Mouse (Mus musculus): ENCODE results near the gene Nmb. TPM values are rescaled to one million over a fixed set of nuclear protein-coding genes. Genes with fewer than 3 reads are reported as not detected.

The Nmb gene
- polyA plus RNA-seq, 1 experiment from 2014 or later = 5.1 TPM

DNA sequence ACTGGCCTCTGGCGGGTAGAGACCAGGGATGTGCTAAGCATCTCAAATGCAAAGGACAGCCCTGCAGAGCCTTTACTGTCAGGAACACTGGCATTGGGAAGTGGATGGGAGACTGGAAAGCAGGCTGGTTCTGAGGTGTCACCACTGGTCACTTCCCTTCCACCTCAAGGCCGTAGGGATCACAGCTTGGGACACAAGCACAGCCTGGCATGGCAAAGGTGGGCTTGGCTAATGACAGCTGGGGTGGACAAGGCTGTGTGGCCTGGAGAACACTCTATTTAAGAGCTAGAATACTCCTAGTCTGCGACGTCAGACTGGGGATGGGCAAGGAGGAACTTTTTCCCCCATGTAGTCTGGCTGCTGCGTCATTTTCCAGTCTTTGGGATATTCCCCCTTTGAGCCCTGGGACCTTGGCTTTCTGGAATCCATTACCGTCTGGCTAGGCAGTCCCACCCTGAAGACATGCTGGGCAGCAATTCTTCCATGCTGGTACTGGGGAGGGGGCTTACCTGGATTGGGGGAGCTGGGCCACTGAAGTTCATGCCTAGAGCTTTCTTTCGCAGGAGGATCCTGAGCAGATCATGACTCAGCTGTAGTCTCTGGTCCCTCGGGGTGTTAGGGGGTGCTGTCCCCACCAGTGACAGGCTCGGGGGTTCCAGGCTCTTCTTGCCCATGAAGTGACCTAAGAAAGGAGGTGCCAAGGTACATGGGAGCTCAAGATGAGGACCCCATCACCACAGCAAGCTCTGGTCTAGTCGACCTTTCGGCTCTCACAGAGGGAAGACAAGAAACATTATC is 1.1 kb downstream of the Nmb start:
- ATAC-seq (ENCODE audit: insufficient read depth, low FRiP score, low TSS enrichment) (no peak), DNase-seq (ENCODE audit: low spot score) (no peak)
- H3K36me3 ChIP-seq (ENCODE audit: control insufficient read depth, insufficient read depth, low read length) = no peaks in the 10 kb centered on the region; the same call in 1 of the 2 replicates
- 90% methylated on average over 11 of the region's 11 CpGs for whole genome bisulfite sequencing
- H3K27ac ChIP-seq (ENCODE audit: low read depth, low read length) = no peak overlapping the region
- no peak overlapping the region for H3K4me3 ChIP-seq (ENCODE audit: low read depth, low read length)
- H3K4me1 ChIP-seq (ENCODE audit: control insufficient read depth, insufficient read depth, low read length) = peaks cover 6% of the 10 kb centered on the region; the same call in 1 of the 2 replicates
- peak overlapping the region; percentile 89; the same call in 1 of the 2 replicates for H3K4me2 ChIP-seq (ENCODE audit: low read depth)
- H3K9me3 ChIP-seq (ENCODE audit: control insufficient read depth, low read length) = no peaks in the 10 kb centered on the region
- H3K9ac ChIP-seq (ENCODE audit: low read length) = no peak overlapping the region
- no peaks in the 10 kb centered on the region for H3K27me3 ChIP-seq (ENCODE audit: control insufficient read depth, insufficient read depth, low read length)

DNA sequence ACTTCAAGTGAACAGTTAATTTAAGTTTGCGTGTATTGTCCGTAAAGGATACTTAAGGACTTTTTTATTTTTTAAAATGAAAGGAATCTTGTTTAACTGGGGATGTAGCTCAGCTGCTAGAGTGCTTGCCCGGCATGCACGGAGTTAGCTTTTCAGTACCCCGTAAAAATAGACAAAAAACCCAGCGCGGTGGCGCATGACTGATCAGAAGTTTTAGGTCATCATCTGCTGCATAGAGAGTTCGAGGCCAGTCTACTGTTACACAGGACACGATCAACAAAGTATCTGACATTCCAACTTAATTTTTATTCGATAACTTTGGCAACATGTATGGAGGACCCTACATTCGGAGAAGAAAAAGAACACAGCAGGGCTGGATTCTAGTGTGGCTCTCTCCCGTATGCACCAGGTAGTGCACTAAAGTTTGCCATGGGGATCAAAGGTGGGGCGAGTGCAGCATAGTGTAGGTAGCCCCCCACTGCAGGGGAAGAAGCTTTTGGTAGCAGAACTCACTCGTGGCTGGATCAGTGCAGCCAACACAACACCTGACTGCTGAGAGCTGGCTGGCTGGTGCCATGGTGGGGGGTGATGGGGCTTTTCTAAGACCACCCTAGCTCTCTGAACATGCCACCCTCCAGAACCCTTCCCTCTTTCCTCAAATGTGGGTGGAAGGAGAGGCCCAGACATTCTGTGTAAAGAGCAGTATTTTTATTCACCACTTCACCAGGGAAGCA is 3.2 kb downstream of the Nmb start:
- no peaks in the 10 kb centered on the region for H3K27me3 ChIP-seq (ENCODE audit: control insufficient read depth, insufficient read depth, low read length)
- no peaks in the 10 kb centered on the region for H3K9me3 ChIP-seq (ENCODE audit: control insufficient read depth, low read length)
- 32% methylated on average over 15 of the region's 15 CpGs for WGBS
- H3K9ac ChIP-seq (ENCODE audit: low read length) = peak overlapping the region; percentile 77
- H3K4me2 ChIP-seq (ENCODE audit: low read depth) = peak overlapping the region; percentile 91
- no peak overlapping the region for H3K27ac ChIP-seq (ENCODE audit: low read depth, low read length)
- no peak for DNase-seq (ENCODE audit: low spot score)
- peak overlapping the region; percentile 77 for H3K4me3 ChIP-seq (ENCODE audit: low read depth, low read length)
- no peak for ATAC-seq (ENCODE audit: insufficient read depth, low FRiP score, low TSS enrichment)
- peaks cover 6% of the 10 kb centered on the region; the same call in 1 of the 2 replicates for H3K4me1 ChIP-seq (ENCODE audit: control insufficient read depth, insufficient read depth, low read length)
- H3K36me3 ChIP-seq (ENCODE audit: control insufficient read depth, insufficient read depth, low read length) = peaks cover 5% of the 10 kb centered on the region; the same call in 1 of the 2 replicates

DNA sequence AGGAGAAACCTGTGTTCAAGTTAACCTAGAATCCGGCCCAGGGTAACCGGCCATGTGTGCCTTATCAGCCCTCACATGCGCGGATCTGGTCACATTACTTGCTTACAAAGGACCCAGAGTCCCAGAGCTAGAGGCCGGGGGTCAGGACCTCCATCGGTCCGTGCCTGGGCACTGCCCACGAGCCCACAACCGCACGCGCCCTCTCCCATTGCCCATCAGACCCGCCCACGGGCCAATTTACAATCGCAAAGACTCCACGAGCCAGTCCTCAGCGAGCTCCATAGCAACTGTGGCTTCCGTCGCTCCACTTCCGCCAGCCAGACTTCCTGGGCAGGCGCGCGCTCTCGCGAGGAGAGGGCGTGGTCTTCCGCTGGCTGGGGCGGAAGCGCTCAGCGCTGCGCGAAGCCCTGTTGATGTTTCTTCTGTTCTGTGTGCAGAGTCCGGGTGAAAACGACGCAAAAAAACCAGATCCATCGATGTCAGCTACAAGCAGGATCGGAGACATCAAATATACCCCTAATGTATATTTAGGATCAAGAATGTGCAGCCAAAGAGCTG is 3.9 kb downstream of the Nmb start, which contains the start of gene Wdr73:
Wdr73 (minus strand) TSS at position 326 of the 558 bp plus-strand sequence.
- Histone ChIP-seq H3K36me3 (ENCODE audit: control insufficient read depth, insufficient read depth, low read length) (peaks cover 5% of the 10 kb centered on the region; the same call in 1 of the 2 replicates), H3K4me2 (ENCODE audit: low read depth) (peak within 1 kb of the TSS; percentile 91), H3K4me1 (ENCODE audit: control insufficient read depth, insufficient read depth, low read length) (peaks cover 6% of the 10 kb centered on the region; the same call in 1 of the 2 replicates), H3K9ac (ENCODE audit: low read length) (peak within 1 kb of the TSS; percentile 77), H3K4me3 (ENCODE audit: low read depth, low read length) (peak within 1 kb of the TSS; percentile 77), H3K27me3 (ENCODE audit: control insufficient read depth, insufficient read depth, low read length) (no peaks in the 10 kb centered on the region), H3K9me3 (ENCODE audit: control insufficient read depth, low read length) (no peaks in the 10 kb centered on the region), H3K27ac (ENCODE audit: low read depth, low read length) (0 out of 2 replicates have a peak within 1 kb of the TSS, but pooled peaks have one; percentile 20)
- WGBS = under 1% methylated on average over 36 of the region's 36 CpGs
- ATAC-seq (ENCODE audit: insufficient read depth, low FRiP score, low TSS enrichment) = peak; percentile 93
- peak; percentile 94 for DNase-seq (ENCODE audit: low spot score)

DNA sequence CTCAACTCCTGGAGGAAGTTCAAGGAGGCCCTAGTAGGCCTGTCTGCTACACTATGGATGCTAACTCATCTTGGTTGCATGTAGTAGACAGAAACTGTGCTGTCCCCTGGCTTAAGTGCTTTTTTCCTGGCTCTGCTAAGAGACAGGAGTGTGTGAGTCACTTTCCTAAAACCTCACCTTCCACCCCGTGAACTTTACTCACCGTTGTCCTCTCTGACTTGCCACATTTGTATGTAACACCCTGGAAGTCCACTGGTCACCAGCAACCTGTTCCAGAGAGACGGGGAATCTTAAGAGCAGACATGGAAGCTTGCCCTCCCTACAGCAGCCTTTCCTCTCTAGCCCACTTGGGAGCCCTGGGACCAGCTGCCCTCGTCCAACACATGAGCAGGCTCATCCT is 7.2 kb downstream of the Nmb start:
- Histone ChIP-seq H3K4me2 (ENCODE audit: low read depth) (no peak overlapping the region), H3K27me3 (ENCODE audit: control insufficient read depth, insufficient read depth, low read length) (no peaks in the 10 kb centered on the region), H3K4me1 (ENCODE audit: control insufficient read depth, insufficient read depth, low read length) (peaks cover 3% of the 10 kb centered on the region; the same call in 1 of the 2 replicates), H3K27ac (ENCODE audit: low read depth, low read length) (no peak overlapping the region), H3K9me3 (ENCODE audit: control insufficient read depth, low read length) (no peaks in the 10 kb centered on the region), H3K36me3 (ENCODE audit: control insufficient read depth, insufficient read depth, low read length) (peaks cover 15% of the 10 kb centered on the region), H3K9ac (ENCODE audit: low read length) (no peak overlapping the region), H3K4me3 (ENCODE audit: low read depth, low read length) (no peak overlapping the region)
- no peak for DNase-seq (ENCODE audit: low spot score)
- WGBS = 93% methylated on average over 4 of the region's 4 CpGs
- no peak for ATAC-seq (ENCODE audit: insufficient read depth, low FRiP score, low TSS enrichment)

DNA sequence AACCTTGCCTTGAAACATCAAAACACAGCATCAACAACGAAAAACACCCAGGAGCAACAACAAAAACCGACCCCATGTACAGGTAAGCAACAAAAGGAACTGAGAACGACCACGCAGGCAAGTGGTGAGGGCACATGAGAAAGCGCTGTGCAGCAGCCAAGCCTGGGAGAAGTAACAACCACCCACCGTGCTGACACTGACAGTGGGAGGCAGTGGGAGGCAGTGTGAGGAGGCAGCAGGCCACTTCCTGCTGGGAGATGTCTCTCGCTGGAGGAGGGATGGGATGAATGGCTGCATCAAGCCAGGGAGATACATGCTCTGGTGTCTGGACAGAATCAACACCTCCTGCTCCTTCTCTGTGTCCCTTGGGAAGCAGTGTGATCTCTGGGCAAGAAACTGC is 7.7 kb downstream of the Nmb start:
- no peak for ATAC-seq (ENCODE audit: insufficient read depth, low FRiP score, low TSS enrichment)
- Histone ChIP-seq H3K4me1 (ENCODE audit: control insufficient read depth, insufficient read depth, low read length) (peaks cover 3% of the 10 kb centered on the region; the same call in 1 of the 2 replicates), H3K9me3 (ENCODE audit: control insufficient read depth, low read length) (no peaks in the 10 kb centered on the region), H3K27me3 (ENCODE audit: control insufficient read depth, insufficient read depth, low read length) (no peaks in the 10 kb centered on the region), H3K36me3 (ENCODE audit: control insufficient read depth, insufficient read depth, low read length) (peaks cover 19% of the 10 kb centered on the region), H3K27ac (ENCODE audit: low read depth, low read length) (no peak overlapping the region), H3K4me2 (ENCODE audit: low read depth) (no peak overlapping the region), H3K9ac (ENCODE audit: low read length) (no peak overlapping the region), H3K4me3 (ENCODE audit: low read depth, low read length) (no peak overlapping the region)
- no peak for DNase-seq (ENCODE audit: low spot score)
- 91% methylated on average over 7 of the region's 7 CpGs for WGBS

DNA sequence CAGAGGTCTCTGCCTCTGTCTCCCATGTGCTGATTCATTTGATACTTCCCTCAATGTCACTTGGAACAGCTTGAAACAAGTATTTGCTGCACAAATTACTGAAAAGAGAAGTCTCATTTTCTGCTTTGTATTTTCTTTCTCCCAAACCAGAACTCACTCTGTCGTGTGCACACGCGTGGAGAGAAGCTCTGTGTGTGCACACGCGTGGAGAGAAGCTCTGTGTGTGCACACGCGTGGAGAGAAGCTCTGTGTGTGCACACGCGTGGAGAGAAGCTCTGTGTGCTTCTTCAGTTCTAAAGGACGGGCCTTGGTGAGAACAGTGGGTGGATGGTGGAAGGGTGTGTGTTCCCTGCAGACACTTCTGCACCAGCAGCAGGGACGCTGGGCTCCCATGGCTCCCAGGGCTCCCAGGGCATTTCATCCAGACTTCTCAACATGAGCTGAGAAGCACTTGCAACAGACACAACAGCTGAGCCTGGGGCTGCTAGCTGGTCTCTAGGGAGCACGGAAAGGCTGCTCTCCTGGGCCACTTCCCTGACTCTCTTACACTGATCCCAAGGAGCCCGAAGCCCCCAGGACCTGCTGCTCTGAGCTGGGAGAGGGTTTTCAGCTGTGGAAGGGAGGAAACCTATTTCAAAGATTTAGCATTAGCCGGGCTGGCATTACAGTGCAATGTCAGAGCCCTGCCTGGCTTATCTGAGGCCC is 9.9 kb downstream of the Nmb start:
- Histone ChIP-seq H3K9ac (ENCODE audit: low read length) (no peak overlapping the region), H3K36me3 (ENCODE audit: control insufficient read depth, insufficient read depth, low read length) (peaks cover 22% of the 10 kb centered on the region)

DNA sequence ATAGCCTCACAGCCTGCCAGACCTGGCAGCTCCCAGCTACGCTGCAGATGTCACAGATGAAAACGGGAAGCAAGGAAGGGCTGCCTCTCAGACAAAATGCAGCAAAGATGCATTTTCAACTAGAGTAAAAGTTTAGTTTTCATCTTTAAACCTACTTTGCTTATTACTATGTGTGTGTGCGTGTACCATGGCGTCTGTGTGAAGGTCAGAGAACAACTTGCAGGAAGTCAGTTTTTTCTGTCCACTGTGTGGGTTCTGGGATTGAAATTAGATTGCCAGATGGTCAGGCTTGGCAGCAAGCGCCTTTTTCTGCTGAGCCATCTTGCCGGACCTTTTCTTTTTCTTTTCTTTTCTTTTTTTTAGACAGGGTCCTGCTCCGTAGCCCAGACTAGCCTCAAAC is 10.7 kb downstream of the Nmb start:
- Histone ChIP-seq H3K27ac (ENCODE audit: low read depth, low read length) (no peak overlapping the region), H3K27me3 (ENCODE audit: control insufficient read depth, insufficient read depth, low read length) (no peaks in the 10 kb centered on the region), H3K9ac (ENCODE audit: low read length) (no peak overlapping the region), H3K9me3 (ENCODE audit: control insufficient read depth, low read length) (no peaks in the 10 kb centered on the region), H3K4me1 (ENCODE audit: control insufficient read depth, insufficient read depth, low read length) (peaks cover 3% of the 10 kb centered on the region; the same call in 1 of the 2 replicates), H3K4me3 (ENCODE audit: low read depth, low read length) (no peak overlapping the region), H3K4me2 (ENCODE audit: low read depth) (no peak overlapping the region), H3K36me3 (ENCODE audit: control insufficient read depth, insufficient read depth, low read length) (peaks cover 22% of the 10 kb centered on the region)
- no peak for DNase-seq (ENCODE audit: low spot score)
- no peak for ATAC-seq (ENCODE audit: insufficient read depth, low FRiP score, low TSS enrichment)
- 89% methylated on average over 7 of the region's 7 CpGs for WGBS

More for the DNA sequence above, 9.9 kb downstream of the Nmb start:
- no peak overlapping the region for H3K27ac ChIP-seq (ENCODE audit: low read depth, low read length)
- no peaks in the 10 kb centered on the region for H3K9me3 ChIP-seq (ENCODE audit: control insufficient read depth, low read length)
- no peak overlapping the region for H3K4me2 ChIP-seq (ENCODE audit: low read depth)
- no peaks in the 10 kb centered on the region for H3K27me3 ChIP-seq (ENCODE audit: control insufficient read depth, insufficient read depth, low read length)
- 94% methylated on average over 14 of the region's 14 CpGs for WGBS
- DNase-seq (ENCODE audit: low spot score) (no peak), ATAC-seq (ENCODE audit: insufficient read depth, low FRiP score, low TSS enrichment) (no peak)
- no peak overlapping the region for H3K4me3 ChIP-seq (ENCODE audit: low read depth, low read length)
- H3K4me1 ChIP-seq (ENCODE audit: control insufficient read depth, insufficient read depth, low read length) = no peaks in the 10 kb centered on the region

DNA sequence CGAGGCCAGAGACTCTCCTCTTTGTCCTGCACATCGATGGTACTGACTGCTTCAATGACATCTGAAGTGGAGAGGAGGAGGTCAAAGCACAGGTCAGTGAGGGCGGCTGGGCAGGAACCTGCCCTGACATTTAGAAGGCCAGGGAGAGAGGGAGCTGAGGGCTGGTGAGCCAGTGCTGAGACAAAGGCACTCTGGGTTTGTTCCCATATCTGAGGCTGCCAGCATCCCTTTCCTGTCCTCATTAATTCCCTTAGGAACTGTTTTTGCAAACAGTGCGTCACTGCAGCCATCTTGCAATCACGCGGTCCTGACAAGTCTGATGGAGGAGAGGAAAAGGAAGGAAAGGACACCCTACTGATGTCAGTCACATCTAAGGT is 11.1 kb downstream of the Nmb start:
- H3K27ac ChIP-seq (ENCODE audit: low read depth, low read length) = no peak overlapping the region
- peaks cover 8% of the 10 kb centered on the region; the same call in 1 of the 2 replicates for H3K4me1 ChIP-seq (ENCODE audit: control insufficient read depth, insufficient read depth, low read length)
- H3K36me3 ChIP-seq (ENCODE audit: control insufficient read depth, insufficient read depth, low read length) = peaks cover 22% of the 10 kb centered on the region
- H3K4me2 ChIP-seq (ENCODE audit: low read depth) = no peak overlapping the region
- WGBS = 93% methylated on average over 6 of the region's 6 CpGs
- no peaks in the 10 kb centered on the region for H3K27me3 ChIP-seq (ENCODE audit: control insufficient read depth, insufficient read depth, low read length)
- no peak overlapping the region for H3K4me3 ChIP-seq (ENCODE audit: low read depth, low read length)
- no peak overlapping the region for H3K9ac ChIP-seq (ENCODE audit: low read length)
- no peak for ATAC-seq (ENCODE audit: insufficient read depth, low FRiP score, low TSS enrichment)
- no peaks in the 10 kb centered on the region for H3K9me3 ChIP-seq (ENCODE audit: control insufficient read depth, low read length)
- DNase-seq (ENCODE audit: low spot score) = no peak
